Mouse (Mus musculus) ZHBTc4 (cell line): Measurements from ENCODE around the gene Tox4.
"Not testable (repeated sequence)": the region's sequence is repeated elsewhere in the genome, so short reads cannot be mapped to it uniquely, and the experiment has no call there.

ENCODE experiments used
- DNase-seq: peaks from one replicate; pipeline ENCODE4 v3.0.0-alpha.2; 2011; ENCODE audit warnings: low read depth, low spot score

Tox4 gene

GRCm38 (mm10) chr14:52278932-52279746 is at the start of gene Tox4, which contains the start of gene Rab2b:
Gene Tox4 (plus strand): TSS chr14:52279146.
Gene Rab2b (minus strand): TSS chr14:52279545.
- peak; percentile 99 for DNase-seq

DNA sequence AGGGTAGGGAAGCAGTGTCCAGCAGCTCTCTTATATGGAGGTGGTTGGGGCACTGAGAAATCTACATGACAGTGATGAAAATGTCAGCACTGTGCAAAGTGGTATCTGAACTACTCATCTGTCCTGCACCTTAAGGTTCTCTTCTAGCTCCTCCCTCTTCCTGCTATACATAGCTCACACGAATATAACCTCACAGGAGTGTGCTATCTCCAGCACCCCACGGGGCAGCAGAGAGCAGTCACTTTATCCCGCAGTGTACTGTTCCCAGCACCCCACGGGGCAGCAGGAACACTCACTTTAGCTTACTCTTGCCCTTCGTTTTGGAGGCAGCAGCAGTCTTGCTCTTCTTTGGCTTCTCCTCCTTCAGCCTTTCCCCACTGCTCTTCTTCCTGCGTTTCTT is 46.7 kb upstream of the Tox4 start:
- peak; percentile 60 for DNase-seq

DNA sequence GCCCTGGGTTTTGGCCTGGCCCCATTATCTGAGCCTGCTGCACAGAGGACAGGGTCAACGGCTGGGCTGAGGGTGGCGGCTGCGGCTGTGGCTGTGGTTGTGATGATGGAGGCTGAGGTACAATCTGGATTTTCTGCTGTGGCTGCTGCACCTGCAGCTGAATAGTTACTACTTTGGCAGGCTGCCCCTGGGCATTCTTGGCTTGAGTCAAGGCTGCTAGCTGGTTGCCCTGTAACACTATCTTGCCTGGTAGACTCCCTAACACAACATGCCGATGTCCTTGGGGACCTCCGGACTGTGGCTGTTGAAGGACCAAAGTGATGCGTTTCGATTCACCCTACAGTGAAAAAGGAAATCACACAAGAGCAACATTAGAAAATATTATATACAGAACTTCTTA is 43.8 kb upstream of the Tox4 start:
- DNase-seq: no peak

GRCm38 (mm10) chr14:52236216-52236615 is 42.7 kb upstream of the Tox4 start:
- DNase-seq: no peak

- peak; percentile 99 for DNase-seq
Measured at GRCm38 (mm10) chr14:52244041-52244689, 34.8 kb upstream of the Tox4 start.

DNA sequence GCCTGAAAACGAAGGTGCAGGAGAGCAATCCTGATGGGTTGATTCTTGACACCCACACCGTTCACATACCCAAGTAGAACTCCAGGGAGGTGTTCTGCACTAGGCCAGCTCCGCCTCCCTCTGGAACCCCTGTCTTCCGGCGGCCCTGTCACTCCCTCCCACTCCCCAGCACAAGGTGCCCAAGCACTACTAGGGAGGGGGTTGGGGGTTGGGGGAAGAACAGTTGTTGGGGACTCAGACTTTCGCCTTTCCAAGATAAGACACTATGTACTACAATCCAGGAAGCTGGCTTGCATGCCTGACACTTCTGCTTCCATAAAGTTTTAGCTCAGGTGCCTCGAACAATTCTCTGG is 34.3 kb upstream of the Tox4 start:
- DNase-seq: no peak

GRCm38 (mm10) chr14:52246129-52246528 is 32.8 kb upstream of the Tox4 start:
- DNase-seq: no peak

DNA sequence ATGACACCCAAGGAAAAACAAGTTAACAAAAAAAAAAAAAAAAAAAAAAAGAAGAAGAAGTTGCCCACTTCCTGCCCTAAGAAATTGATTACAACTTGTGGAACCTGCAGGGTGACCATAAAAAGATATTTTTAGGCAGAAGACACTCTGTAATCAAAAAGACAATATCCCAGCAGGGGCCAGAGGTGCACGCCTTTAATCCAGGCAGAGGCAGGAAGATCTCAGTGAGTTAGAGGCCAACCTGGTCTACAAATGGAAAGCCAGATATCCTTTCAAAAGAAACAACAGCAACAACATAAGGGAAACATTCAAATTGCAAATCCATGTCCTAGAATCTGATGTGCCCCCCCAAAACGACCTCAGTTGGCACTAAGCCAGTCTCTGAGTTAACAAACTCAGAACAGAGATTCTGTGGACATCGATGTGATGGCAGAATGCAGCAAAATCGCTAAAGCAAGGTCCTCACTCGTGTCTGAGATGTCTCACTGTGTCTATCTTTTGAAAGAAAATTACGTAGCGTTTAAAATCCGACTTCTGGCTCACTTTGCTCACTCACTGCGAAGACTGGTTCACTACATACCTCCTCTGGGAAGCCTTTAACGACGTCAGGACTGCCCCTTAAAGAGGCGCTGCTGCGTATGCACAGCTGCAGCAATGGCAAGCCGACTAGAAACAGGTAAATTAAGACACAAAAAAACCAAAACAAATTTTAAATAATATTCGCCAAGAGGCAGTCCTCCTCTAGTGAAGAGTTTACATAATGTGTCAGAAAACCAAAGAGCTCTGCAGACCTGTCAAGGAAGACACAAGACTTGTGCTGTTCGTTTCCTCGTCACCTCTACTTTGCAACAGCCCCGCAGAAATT is 22.4 kb upstream of the Tox4 start:
- DNase-seq: peak; percentile 41

DNA sequence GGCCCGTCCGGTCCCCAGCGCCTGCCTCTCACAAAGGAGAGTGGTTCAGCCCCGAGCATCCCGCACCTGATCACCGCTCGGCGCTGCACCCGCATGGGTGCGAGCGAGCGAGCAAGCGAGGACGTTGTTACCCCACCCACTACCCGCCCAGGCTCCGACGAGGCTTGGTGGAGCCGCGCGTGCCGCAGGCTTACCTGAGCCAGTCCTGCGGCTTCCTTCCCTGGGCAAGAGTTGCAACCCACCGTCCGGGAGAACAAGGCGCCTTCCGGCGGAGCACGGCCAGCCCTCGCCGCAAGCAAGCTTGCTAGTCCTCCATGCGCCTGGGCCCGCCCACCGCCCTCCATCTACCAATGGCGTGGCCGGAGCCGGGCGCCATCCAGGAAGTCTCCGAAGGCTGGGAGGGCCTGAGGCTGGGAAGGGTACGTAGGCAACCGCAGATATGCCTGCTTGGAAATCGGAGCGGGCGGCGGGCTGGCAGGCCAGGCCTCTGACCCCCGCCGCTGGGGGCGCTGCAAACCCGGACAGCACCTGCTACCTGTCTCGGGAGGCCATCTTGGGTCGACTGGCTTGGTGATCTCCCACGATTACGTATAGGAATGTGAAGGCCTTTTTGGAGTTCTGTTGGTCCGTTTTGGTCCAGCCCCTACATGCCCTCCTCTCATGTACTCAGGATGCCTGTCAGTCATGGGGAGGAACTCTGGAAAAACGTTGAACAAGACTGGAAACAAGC is 21.3 kb upstream of the Tox4 start, which contains the start of gene Chd8:
Gene Chd8 (minus strand): TSS at position 297 of the 730 bp plus-strand sequence.
- peak; percentile 100 for DNase-seq

DNA sequence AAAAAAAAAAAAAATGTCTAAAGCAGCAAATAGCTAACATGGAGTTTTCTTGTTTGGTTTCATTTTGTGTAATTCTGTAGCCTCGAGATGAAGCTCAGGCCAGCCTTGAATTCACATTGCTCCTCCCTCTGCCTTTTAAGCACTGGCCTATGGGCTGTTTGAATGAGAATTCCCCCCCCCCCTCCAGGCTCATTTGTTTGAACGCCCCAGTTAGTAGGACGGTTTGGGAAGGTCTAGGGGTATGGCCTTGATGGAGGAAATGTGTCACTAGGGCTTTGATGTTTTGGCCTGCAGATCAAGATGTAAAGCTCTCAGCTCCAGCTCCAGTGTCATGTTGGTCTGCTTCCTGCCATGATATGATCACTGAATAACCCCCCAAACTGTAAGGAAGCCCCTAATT is 6.2 kb upstream of the Tox4 start:
- peak; percentile 52 for DNase-seq

- peak; percentile 17 for DNase-seq
Measured at GRCm38 (mm10) chr14:52277210-52277609, 1.7 kb upstream of the Tox4 start.

- DNase-seq: no peak
Measured at GRCm38 (mm10) chr14:52279747-52280120, 788 bp downstream of the Tox4 start.

DNA sequence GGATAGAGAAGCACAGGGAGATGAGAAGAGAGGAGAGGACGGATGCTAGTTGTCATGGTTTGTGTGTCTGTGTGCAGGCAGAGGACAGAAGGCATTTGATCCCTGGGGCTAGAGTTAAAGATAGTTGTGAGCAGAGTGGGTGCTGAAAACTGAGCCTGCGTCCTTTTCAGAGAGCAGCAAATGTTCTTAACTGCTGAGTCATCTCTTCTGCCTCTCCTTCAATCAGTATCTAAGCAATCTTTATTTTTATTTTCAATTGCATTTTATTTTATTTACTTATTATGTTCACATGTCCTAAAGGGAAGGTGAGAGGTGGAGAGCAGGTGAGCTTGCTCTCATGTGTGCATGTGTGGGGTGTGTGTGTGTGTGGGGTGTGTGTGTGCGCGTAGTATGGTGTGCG is 4.7 kb downstream of the Tox4 start:
- no peak for DNase-seq

DNA sequence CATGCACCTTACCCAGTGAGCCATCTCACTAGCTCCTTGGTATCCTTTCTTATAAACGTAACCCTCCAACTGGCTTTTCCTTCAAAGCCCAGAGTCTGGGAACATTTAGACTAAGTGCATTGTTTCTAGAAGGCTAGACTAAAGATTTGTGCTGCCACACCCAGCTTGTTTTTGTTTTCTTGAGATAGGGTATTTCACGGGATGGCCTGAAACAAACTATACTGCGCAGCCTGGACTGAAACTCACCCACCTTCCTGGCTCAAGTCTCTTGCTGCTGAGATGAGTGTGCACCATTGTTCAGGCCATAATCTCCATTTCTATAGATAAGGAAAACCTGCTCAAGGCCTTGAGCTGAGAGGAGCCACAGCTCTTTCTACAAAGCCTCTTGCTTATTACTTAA is 5.2 kb downstream of the Tox4 start:
- DNase-seq: peak; percentile 76

- DNase-seq: peak; percentile 30
Measured at GRCm38 (mm10) chr14:52295558-52296264, 16.8 kb downstream of the Tox4 start.

- DNase-seq: not testable (repeated sequence)
Measured at GRCm38 (mm10) chr14:52303517-52303916, 24.6 kb downstream of the Tox4 start.

- peak; percentile 96 for DNase-seq
Measured at GRCm38 (mm10) chr14:52304644-52305271, 25.8 kb downstream of the Tox4 start, which contains the start of gene Mettl3. Gene Mettl3 (minus strand): TSS chr14:52305128.

- DNase-seq: no peak
Measured at GRCm38 (mm10) chr14:52306100-52306499, 27.2 kb downstream of the Tox4 start.

GRCm38 (mm10) chr14:52310343-52310742 is 31.4 kb downstream of the Tox4 start:
- DNase-seq: peak; percentile 59

GRCm38 (mm10) chr14:52310906-52311305 is 32.0 kb downstream of the Tox4 start:
- no peak for DNase-seq
